Mouse (Mus musculus) adrenal gland, adult 18-20 months (tissue): ENCODE results near the gene Gsta4. TPM values are rescaled to one million over a fixed set of nuclear protein-coding genes. Genes with fewer than 3 reads are reported as not detected.
"Not testable (repeated sequence)": the region's sequence is repeated elsewhere in the genome, so short reads cannot be mapped to it uniquely, and the experiment has no call there.

Source experiments
- DNase-seq, 2 experiments: peaks; one replicate each; pipeline ENCODE4 v3.0.0; 2021 to 2022; ENCODE audit warnings: low spot score in 2 of 2
- long read RNA-seq, 2 experiments: library from polyadenylated mRNA; stranded (forward); transcript quantifications; one replicate each; pipeline ENCODE4 v2.0.0; 2021
- total RNA-seq, 2 experiments: library from RNA; stranded (reverse); gene quantifications; 1 replicate in 1 of 2; 2 replicates in 1 of 2; pipeline ENCODE4 v1.2.3; 2021

The Gsta4 gene
- 10 to 100 TPM; 52.4 to 87.4 TPM for total RNA-seq
- long read RNA-seq, experiment 1, transcript Gsta4-201 (7 exons, 977 nt): major isoform, 12 of 12 reads
- long read RNA-seq, experiment 1, partial matches to known transcripts: 0 of 12 reads
- long read RNA-seq, experiment 1, other reads (novel, unspliced or antisense): 0 of 12 reads
- long read RNA-seq, experiment 2, transcript Gsta4-201 (7 exons, 977 nt): major isoform, 28 of 30 reads
- long read RNA-seq, experiment 2, partial matches to known transcripts: 1 of 30 reads
- long read RNA-seq, experiment 2, other reads (novel, unspliced or antisense): 1 of 30 reads

DNA sequence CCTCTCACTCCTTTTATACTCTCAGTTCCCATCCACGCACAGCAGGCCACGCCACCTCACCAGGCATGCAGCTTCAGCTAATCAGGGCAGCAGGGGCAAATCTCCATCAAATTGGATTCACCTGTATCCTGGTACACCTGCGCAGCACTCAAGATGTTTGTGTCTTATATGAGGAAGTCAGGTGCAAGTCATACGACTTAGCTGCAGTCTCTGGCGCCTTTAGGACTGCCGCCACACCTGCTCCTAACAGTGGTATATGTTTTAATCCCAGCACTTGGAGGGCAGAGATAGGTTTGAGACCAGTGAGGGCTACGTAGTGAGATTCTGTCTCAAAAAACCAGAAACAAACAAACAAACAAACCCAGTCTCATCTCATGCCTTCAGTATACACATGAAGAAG lies at the start of gene Gsta4:
Gene Gsta4 (plus strand): TSS at position 301 of the 400 bp plus-strand sequence.
- DNase-seq: not testable (repeated sequence)

DNA sequence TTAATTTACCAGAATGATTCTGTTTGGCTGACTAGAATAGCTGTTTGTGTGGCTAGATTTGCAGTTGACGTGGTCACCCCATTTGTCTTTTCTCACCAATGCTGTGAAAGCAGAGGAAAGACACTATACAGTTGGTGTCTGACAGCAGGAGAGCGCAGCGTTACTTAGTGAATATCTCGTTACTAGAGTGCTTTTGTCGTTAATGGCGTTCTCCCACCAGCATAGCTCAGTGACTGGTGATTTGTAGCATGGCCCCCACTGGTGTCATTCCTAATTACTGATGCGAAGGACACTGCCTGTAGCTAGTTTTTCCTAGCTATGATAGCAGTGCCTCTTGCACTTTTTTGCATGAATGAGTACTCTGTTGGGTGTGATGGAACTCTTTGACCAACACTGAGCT lies 46.9 kb upstream of the Gsta4 start:
- no peak for DNase-seq

DNA sequence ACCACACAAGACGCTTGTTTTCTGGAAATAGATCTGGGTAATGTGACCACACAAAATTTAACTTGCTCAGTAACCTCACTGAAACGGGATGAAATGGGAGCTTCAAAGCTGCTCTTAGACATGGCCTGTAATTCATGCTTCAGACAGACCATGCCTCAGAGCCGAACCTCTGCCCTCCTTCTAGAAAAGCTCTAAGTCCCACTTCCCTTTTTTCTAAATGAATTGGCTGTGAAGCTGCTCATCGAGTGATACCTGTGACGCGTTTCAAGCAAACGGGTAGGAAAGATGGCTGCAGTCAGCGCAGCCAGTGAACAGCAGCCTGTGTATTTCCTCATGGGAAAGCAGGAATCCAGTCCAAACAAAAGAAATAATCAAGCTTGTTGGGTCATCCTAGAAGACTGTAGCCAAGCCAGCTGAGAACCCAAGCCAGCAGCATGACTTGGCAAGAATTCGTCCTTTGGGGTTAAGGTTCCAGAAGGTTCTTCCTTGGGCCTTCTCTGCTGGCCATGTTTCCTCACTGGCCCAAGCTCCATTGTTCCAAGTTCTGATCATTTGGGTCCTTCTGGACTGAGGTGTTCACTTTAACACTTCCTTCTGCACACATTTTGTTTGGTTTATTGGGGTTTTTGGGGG lies 44.4 kb upstream of the Gsta4 start:
- no peak for DNase-seq

DNA sequence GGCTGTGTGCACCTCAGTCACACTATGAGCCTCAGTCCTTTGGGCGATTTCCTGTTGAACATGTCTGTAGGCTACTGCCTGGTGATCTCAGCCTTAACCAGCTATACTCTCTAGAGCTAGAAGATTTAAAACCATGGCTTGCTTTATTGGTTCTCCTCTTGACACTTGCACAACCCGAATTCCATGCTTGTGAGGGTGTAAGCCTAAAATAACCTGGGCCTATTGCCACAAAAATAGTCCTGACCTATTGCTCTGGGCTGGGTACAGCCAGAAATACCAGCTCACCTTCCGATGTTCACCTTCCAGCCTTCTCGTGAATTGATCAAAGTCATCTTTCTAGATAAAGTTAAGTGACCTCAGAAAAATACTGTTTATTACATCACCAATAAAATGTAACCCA lies 43.1 kb upstream of the Gsta4 start:
- DNase-seq: no peak

DNA sequence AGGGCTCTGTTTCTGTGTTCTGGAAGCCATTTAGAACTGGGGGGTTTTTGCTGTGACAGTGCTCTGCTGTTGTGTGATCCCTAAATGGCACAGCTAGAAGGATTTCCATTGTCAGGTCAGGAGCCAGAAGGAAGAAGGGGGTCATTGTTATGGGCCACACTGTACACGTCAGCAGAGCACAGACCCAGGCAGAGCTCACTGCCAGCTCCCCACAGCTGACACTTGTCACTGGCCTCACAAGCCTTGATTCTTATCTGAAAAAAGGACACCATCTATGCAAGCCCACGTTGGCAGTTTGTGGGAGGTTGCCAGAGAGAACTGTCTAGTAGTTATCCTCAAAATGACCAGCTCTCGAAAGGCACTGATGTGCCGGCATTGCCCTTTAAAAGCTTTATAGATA lies 36.5 kb upstream of the Gsta4 start:
- DNase-seq: no peak

DNA sequence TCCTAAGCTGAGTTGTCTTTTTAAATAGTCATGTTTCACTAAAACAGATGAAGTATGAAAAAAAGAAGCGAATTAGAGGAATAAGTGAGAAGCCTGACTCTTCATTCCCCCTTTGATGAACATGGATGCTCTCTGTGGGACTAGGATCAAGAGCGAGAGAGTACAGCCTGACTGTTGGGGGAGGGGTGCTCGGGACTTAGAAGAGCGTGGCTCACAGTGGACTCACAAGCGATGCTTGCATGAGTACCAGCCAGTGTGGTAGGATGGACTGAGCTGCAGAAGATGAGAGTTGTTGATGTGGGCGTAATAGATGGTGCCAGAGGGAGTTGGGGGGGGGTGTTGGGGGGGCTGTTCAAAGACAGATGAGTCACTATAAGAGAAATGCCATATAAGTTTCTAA lies 35.9 kb upstream of the Gsta4 start:
- DNase-seq: no peak

DNA sequence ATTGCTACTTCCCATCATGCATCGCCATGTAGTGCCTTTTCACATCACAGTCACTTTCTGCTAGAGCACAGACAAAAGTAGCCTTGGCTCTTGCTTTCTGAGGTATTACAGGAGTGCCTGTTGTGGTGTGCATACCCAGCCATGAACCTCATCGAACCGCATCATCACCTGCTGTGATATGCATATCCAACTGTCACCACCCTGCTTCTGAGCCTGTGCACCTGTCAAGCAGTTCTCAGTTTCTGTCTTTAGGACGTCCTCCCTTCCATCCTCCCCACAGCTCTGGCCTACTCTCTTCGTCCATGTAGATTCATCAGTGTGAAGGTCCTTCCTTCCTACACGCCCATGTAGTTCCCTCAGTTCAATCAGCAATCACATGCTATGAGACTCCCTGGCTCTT lies 34.4 kb upstream of the Gsta4 start:
- no peak for DNase-seq

DNA sequence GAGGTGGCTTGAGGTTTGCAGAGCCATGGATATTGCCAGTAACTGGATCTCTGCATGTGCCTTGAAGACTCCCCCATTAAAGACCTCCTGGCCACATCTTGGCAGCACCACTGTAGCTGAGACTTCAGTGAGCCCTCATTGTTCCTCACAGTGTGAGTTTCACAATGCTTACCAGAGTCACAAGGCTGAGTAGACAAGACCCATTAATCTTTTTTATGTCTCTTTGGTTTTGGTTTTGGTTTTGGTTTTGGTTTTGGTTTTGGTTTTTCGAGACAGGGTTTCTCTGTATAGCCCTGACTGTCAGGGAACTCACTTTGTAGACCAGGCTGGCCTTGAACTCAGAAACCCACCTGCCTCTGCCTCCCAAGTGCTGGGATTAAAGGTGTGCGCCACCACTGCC lies 32.8 kb upstream of the Gsta4 start:
- not testable (repeated sequence) for DNase-seq

DNA sequence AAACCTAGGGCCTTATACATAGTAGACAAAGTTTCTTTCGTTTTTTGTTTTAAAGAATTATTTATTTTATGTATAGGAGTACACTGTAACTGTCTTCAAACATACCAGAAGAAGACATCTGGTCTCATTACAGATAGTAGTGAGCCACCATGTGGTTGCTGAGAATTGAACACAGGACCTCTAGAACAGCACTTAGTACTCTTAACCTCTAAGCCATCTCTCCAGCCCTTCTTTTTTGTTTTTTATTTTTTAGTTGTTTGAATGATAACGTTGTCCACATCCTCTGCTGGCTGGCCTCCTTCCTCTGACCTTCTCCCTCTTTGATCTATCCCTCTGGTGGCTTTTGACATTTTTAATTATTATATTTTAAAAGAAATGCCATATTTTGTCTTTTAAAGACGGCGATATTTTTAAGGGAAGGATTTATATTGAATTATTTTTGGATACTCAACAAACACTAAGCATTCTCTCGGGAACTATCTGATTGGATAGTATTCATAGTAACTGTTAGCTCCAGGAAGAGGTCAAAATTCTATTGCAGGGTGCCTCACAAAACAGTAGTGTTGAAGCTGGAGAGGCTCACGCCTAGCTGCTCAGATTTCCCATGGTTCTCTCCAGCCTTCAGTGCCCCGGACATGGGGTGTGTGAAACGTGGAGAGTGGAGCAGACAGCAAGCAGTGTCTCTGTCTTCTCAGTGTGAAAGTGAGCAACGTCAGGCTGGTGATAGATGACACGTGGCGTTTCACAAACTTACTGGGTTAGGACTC lies 28.2 kb upstream of the Gsta4 start:
- no peak for DNase-seq

DNA sequence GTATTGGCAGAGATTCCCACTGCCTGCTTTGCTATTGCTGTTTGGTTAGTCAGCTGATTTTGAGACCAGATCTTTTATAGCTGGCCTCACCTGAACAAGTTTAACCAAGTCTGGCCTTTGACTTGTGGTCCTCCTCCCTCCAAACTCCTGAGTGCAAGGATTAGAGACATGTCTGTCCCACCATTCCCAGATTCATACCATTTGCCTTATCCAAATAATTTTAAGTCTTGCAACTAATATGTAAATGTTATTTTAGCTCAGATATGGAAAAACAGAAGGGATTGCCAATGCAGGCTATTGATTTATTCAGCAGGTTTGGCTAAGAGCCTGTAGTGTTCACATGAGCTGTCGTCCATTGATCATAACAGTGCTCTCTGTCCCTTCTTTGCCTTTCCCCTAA lies 25.4 kb upstream of the Gsta4 start:
- DNase-seq: no peak

DNA sequence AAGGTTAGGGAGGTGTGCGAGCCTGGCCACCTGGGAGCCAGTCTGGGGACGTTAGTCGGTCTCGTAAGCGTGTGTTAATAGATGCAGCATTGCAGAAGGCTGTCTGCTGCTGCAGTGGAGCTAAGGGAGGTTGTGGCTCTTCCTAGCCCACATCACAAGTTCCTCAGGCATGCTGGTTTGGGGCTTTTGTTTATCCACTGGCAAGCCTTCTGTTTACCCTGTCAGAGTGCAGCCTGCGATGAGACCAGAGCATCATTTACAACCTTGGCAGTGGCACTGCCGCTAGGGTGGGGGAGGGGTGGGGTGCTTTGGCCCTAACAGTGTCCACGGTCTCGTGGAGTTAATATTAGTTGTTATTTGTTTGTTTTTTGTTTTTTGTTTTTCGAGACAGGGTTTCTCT lies 19.3 kb upstream of the Gsta4 start:
- no peak for DNase-seq

DNA sequence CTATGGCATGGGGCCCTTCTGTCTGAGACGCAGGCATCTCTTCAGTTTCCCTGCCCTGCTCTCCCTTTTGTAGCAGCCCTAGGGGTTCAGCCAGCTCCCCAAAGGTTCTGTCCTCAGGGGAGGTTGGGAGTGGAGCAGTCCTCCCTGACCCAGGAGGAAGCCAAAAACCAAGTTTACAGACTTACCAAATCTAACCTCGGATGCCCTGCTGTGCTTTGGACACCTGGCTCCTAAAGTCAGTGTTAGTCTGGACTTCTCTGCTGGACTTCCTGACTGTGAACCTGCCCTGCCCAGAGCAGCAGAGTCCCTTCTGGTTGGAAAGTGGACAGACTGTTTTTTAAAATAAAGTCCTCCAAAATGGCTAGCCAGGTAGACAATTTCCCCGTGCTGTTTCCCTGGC lies 17.8 kb upstream of the Gsta4 start:
- DNase-seq: no peak

DNA sequence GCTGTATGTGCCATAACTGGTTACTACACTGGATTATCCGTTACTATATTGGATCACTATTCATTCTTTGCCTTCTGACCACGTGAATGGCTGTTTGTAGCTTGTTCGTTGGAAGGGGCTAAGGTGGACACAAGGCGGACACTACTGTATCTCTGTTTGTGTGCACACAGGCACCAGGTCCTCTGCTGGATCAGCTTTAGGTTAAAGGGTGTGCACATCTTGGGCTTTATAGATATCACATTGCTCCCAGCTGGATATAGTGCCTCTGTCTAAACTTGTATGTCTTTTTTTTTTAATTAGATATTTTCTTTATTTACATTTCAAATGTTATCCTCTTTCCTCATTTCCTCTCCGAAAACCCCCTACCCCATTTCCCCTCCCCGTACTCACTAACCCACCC lies 17.1 kb upstream of the Gsta4 start:
- no peak for DNase-seq

DNA sequence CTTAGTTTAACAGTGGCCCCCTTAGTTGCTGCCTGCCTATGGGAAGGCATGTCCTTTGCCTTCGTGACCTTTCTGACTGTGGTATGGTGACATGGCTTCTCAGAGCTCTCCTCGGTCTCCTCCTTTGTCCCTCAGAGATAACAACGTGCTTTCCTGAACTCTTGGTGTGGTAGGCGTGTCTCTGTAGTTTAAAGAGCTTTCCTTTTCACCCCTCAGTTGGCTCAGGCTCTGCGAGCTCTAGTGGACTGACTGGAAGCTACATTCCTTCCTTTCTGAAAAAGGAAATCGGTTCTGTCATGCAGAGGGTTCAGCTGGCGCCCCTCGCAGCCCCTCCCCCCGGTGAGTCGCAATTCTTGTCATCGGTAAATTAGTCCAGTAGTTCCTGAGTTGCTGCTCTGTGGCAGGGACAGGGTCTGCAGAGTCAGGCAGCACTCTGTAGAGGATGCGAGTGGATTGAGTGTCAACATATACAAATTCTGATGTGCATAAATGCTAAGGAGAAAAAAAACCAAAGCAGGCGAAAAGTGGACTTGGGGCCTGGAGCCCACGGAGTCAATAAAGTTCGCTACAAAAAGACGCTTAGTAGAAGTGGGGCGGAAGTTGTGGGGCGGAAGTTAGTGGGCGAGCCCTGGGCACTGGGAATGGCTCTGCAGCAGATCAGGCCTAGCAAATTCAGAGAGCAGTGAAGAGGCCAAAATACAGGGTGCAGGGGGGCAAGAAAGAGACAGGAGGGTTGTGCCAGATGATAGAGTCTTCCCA lies 15.7 kb upstream of the Gsta4 start:
- DNase-seq: no peak

DNA sequence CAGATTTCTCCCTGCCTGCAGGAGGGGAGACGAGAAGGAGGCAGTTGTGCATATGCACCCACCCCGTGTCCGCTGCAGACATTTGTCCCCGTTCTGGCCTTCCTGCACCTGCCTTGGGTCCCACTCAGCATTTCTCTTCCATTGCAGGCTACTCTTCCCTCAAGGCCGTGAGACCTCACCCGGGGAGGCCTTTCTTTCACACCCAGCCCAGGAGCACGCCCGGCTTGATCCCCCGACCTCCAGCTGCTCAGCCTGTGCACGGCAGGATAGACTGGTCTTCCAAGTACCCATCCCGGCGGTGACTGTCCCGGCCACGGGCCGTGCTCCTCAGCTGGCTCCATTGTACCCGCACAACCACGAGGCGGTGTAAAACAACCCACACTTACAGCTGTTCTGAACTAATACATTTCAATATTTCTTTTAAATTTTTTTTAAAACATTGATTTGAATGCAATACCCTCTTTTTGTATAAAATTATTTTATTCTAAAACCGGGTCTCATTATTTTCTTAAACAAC lies 15.1 kb upstream of the Gsta4 start:
- no peak for DNase-seq

DNA sequence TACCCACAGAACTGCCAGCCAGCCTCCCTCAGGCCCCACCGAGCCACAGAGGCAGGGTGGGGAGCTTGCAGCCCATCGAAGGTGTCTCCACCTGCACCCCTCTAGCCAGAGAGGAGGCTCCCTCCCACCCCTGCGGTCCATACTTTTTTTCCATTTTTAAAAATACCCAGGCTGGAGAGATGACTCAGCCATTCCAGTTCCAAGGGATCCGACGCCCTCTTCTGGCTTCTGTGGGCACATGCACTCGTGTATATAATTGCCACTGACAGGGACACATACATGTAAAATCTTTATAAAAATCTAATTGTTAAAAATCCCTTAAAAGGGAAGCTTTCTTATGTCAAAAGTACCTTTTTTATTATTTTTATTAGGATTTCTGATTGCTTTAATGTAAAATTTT lies 13.7 kb upstream of the Gsta4 start:
- DNase-seq: no peak

DNA sequence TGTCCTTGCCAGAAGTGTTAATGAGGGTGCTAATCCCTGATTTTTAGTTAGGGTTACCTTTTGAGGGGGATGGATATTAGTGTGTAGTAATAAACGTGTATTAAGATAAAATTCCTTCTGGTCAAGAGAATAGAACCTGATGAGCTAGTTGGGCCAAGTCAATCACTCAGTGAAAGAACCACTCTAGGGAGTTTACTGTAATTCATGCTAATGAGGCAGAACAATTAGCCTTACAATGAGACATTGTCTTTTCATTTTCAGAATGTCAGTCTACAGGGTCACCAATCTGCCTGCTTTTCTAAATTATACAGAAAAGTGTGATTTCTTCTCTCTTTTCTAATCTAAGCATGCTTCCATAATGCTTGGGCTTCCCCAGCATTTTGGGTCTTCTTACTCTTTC lies 8.6 kb upstream of the Gsta4 start:
- no peak for DNase-seq

DNA sequence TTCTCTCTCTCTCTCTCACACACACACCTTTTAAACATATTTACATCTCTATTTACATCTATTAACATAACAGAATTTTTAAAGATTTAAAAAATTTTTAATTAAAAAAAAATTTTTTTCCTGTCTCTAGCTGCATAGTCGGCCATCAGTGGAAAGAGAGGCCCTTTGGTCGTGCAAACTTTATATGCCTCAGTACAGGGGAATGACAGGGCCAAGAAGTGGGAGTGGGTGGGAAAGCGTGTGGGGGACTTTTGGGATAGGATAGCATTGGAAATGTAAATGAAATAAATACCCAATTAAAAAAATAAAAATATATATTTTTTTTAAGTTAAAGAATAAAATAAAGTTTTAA lies 7.7 kb upstream of the Gsta4 start:
- not testable (repeated sequence) for DNase-seq

DNA sequence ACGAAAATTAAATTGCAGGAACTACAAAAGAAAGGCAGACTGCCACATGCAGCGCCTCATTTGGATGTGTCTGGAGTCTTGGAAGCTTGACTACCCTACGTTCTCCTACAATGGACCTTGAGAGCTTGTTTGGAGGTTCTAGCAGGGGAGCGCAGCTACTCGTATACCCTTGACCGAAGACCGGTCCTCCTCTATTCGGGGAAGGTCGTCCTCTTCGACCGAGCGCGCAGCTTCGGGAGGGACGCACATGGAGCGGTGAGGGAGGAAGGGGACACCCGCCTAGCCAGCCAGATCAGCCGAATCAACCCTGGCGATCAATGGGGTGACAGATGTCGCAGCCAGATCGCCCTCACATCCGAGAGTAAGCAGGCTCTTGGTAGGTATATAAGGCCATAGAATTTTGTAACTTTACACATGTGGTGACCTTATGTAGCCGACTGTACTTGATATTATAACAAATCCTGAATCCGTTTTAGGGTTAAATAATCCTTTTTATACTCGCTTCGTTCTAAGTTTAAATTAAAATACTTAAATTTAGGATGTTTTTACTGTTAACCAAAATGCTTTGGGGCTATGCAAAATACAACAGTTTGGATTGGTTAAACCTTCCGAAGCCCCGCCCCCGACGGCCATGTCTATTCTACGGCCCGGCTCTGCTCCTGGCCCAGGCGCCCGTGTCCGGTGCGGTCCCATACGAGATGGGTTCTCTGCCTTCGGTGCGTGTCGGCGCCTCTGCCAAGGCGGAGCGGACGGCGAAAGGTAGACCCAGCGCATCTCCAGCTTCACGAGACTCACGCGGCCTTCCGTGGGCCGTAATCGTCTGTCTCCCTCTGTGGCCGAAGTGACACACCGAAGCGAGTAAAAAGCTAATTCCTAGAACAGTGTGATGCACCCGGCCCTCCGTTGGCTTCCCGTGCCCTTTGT lies 7.0 kb upstream of the Gsta4 start:
- peak; percentile 94 to 95 for DNase-seq

DNA sequence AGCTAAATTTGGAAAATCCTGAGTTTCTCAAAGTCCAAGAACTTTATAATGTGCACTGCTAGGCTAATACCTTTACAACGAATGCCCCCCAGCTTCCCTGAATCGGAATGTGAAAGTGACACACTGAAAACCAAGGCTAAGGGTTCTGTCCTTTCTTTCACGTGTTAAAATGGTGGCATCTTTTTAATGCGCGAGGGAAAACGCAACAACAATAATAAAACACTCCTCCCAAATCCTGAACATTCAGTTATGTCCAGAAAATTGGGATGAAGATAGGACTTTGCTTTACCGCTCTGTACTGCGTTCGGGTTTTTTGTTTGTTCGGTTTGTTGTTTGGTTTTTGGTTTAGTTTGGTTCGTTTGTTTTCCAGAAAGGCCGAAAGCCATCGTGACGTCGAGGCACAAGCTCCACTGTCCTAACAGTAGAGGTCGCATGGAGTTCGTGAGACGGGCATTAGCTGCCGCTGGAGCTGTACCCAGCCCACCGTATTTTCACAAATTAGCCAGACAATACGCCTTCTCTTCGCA lies 6.3 kb upstream of the Gsta4 start:
- peak in 1 of 2 experiments; percentile 32 for DNase-seq
